Mouse (Mus musculus) macrophage (primary cell): ENCODE measurements around the gene Rps25. TPM values are rescaled to one million over a fixed set of nuclear protein-coding genes. Genes with fewer than 3 reads are reported as not detected.

ENCODE experiments used
- H3K27ac ChIP-seq: fragments of 350-480 bp; formaldehyde crosslinking; 2 replicates; pipeline ENCODE4 v1.9.0; 2021
- H3K36me3 ChIP-seq: fragments of 350-480 bp; formaldehyde crosslinking; 2 replicates; pipeline ENCODE4 v1.9.0; 2021; ENCODE audit errors: inconsistent target
- H3K4me3 ChIP-seq: fragments of 350-480 bp; formaldehyde crosslinking; 2 replicates; pipeline ENCODE4 v1.9.0; 2021; ENCODE audit errors: inconsistent target
- H3K79me2 ChIP-seq: fragments of 350-480 bp; formaldehyde crosslinking; 2 replicates; pipeline ENCODE4 v1.9.0; 2021; ENCODE audit errors: inconsistent target
- WGBS: methylation state at CpG from one replicate; pipeline ENCODE4 v1.1.7; 2026; ENCODE audit warnings: inconsistent platforms; ENCODE audit not compliant: missing documents; 5-methylcytosine and 5-hydroxymethylcytosine counted together
- polyA plus RNA-seq: library from polyadenylated mRNA; stranded (reverse); fragments of 250-400 nt; gene quantifications from 3 replicates; pipeline ENCODE4 v1.2.4, GENCODE M21; 2018; ENCODE audit warnings: inconsistent platforms

Rps25 gene
- polyA plus RNA-seq, 1 experiment from 2014 or later: 1,052 TPM

DNA sequence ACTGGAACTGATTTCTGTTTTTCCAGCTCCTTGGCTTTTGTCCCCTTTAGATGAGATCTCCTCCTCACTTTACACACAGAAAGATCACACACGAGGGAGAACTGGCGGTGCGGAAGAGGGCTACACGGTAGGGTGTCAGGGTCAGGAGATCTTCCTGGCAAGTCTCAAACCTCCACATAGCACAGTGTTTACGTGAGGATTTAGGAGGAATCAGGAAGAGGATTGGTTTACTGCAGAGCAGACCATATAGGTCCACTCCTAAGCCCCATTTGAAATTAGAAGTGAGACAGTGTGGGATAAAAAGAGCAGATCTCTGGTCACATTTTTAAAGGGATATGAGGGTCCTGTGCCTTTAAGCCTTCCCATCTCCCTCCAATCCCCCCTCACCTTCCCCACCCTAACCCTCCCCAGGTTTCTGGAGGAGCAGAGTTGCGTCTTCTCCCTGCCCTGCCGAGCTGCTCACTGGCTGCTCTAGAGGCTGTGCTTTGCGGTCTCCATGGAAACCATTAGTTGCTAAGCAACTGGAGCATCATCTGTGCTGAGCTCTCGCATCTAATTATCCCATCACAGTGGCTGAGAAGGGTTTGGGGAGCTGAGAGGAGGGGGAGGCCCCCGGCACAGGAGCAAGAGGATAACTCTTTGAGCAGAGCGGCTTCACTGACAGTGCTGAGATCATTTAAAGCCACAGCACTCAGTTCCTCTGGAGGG lies 50.2 kb downstream of the Rps25 start:
- H3K27ac ChIP-seq: no peak overlapping the region
- WGBS: 78% methylated on average over 11 of the region's 11 CpGs

More for the DNA sequence above, 50.2 kb downstream of the Rps25 start:
- Histone ChIP-seq H3K79me2 (no peaks in the 10 kb centered on the region), H3K36me3 (no peaks in the 10 kb centered on the region), H3K4me3 (no peak overlapping the region)

Other genes starting within 250 kb of the Rps25 start
- 37.9 to 51.2 TPM (median 42.7 TPM) in 3 replicates for gene Cbl, start 173.1 kb upstream of the Rps25 start, polyA plus RNA-seq
- gene Ccdc153, start 166.5 kb upstream of the Rps25 start, polyA plus RNA-seq: not detected in 3 replicates
- gene Pdzd3, start 155.7 kb upstream of the Rps25 start, polyA plus RNA-seq: not detected in 3 replicates
- 3.3 to 8.7 TPM (median 6.8 TPM) in 3 replicates for gene Nlrx1, start 138.5 kb upstream of the Rps25 start, polyA plus RNA-seq
- gene Abcg4, start 118.5 kb upstream of the Rps25 start, polyA plus RNA-seq: not detected in 3 replicates
- 5.9 to 13.1 TPM (median 6.2 TPM) in 3 replicates for gene Hinfp, start 101.5 kb upstream of the Rps25 start, polyA plus RNA-seq
- gene C2cd2l, start 86.9 kb upstream of the Rps25 start, polyA plus RNA-seq: 17.1 to 41.1 TPM (median 22.0 TPM) in 3 replicates
- gene Dpagt1, start 81.1 kb upstream of the Rps25 start, polyA plus RNA-seq: 30.6 to 40.7 TPM (median 36.3 TPM) in 3 replicates
- gene H2afx, start 72.4 kb upstream of the Rps25 start, polyA plus RNA-seq: 7.9 to 22.2 TPM (median 12.3 TPM) in 3 replicates
- 22.5 to 38.8 TPM (median 27.1 TPM) in 3 replicates for gene Hmbs, start 62.9 kb upstream of the Rps25 start, polyA plus RNA-seq
- 37.9 to 56.3 TPM (median 40.2 TPM) in 3 replicates for gene Vps11, start 45.5 kb upstream of the Rps25 start, polyA plus RNA-seq
- 49.0 to 86.2 TPM (median 57.6 TPM) in 3 replicates for gene Hyou1, start 27.6 kb upstream of the Rps25 start, polyA plus RNA-seq
- gene Slc37a4, start 10.3 kb upstream of the Rps25 start, polyA plus RNA-seq: 4.7 to 13.1 TPM (median 12.6 TPM) in 3 replicates
- gene Trappc4, start 461 bp downstream of the Rps25 start, polyA plus RNA-seq: 45.6 to 95.6 TPM (median 69.5 TPM) in 3 replicates
- 10.3 to 20.3 TPM (median 11.3 TPM) in 3 replicates for gene Ccdc84, start 11.4 kb downstream of the Rps25 start, polyA plus RNA-seq
- not detected in 3 replicates for gene Foxr1, start 34.0 kb downstream of the Rps25 start, polyA plus RNA-seq
- gene Upk2, start 47.8 kb downstream of the Rps25 start, polyA plus RNA-seq: not detected in 3 replicates
- 5.3 to 6.6 TPM (median 6.0 TPM) in 3 replicates for gene Bcl9l, start 75.7 kb downstream of the Rps25 start, polyA plus RNA-seq
- gene Cxcr5, start 154.7 kb downstream of the Rps25 start, polyA plus RNA-seq: 0.09 TPM in 1 of 3 replicates, not detected in the others
- 72.2 to 89.3 TPM (median 77.9 TPM) in 3 replicates for gene Ddx6, start 197.8 kb downstream of the Rps25 start, polyA plus RNA-seq